Comparison of ENCODE assay signal across 8 mouse cellular contexts in the genomic region with DNA sequence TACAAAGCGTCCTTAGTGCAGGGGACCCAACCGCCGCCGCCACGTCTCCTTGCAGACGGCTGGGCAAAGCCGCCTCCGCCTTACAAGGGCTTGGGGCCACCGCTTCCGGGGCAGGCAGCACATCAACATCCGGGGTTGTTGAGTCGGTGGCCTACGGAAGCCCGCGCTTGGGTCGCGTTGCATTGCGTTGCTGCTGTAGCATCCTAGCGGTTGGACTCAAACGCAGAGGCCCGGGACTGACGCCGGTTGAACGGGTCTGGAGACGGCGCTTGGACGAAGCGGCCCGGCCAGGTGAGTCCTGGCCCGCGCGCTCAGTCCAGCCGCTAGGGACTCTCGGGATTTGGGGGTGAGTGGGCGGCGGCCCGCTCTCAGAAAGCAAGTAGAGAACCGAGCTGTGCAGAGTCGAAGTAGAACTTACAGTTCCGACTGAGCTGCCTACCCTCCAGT. TPM values are rescaled to one million over a fixed set of nuclear protein-coding genes. Genes with fewer than 3 reads are reported as not detected.
A peak's percentile ranks its signal among the peaks of the same experiment; 100 is the strongest.
DNase-seq lines count a peak whose midpoint lies in the region; ATAC-seq and TF ChIP-seq lines count a peak whose summit lies in the region.

Gene Erlec1, minus strand, starts transcription at position 57 of the 447 bp plus-strand sequence.

- ATAC-seq in embryonic facial prominence, embryonic 14.5 days (ENCODE audit: low read depth) = peak; percentile 99
- peak; percentile 98 for ATAC-seq in limb, embryonic 13.5 days (ENCODE audit: low FRiP score, low read depth)
- ATAC-seq in midbrain, embryonic 16.5 days = peak; percentile 99

- 0% methylated on average over 34 of the region's 40 CpGs for WGBS in embryonic facial prominence, embryonic 14.5 days
- WGBS in heart, adult 2 months = under 1% methylated on average over 40 of the region's 40 CpGs
- under 1% methylated on average over 40 of the region's 40 CpGs for WGBS in limb, embryonic 13.5 days
- WGBS in midbrain, embryonic 16.5 days = under 1% methylated on average over 40 of the region's 40 CpGs

- peak within 1 kb of the TSS; percentile 80 for H3K27ac ChIP-seq in embryonic facial prominence, embryonic 14.5 days (replicated peaks; ENCODE audit: low read depth, low read length)
- peak within 1 kb of the TSS; percentile 89 for H3K27ac ChIP-seq in heart, adult 2 months
- H3K27ac ChIP-seq in limb, embryonic 13.5 days = peak within 1 kb of the TSS; percentile 81
- peak within 1 kb of the TSS; percentile 79 for H3K27ac ChIP-seq in midbrain, embryonic 16.5 days (ENCODE audit: low read length)

- peak within 1 kb of the TSS; percentile 66 for H3K4me2 ChIP-seq in embryonic facial prominence, embryonic 14.5 days (ENCODE audit: low read depth, low read length)
- peak within 1 kb of the TSS; percentile 79 for H3K4me2 ChIP-seq in limb, embryonic 13.5 days (replicated peaks)
- peak within 1 kb of the TSS; percentile 89 for H3K4me2 ChIP-seq in midbrain, embryonic 16.5 days (ENCODE audit: low read length)

- H3K9ac ChIP-seq in embryonic facial prominence, embryonic 14.5 days (ENCODE audit: low read depth, low read length) = peak within 1 kb of the TSS; percentile 78
- H3K9ac ChIP-seq in heart, adult 2 months (ENCODE audit: low read depth, low read length) = peak within 1 kb of the TSS; percentile 97
- peak within 1 kb of the TSS; percentile 90 for H3K9ac ChIP-seq in limb, embryonic 13.5 days
- peak within 1 kb of the TSS; percentile 92 for H3K9ac ChIP-seq in midbrain, embryonic 16.5 days (ENCODE audit: low read depth, low read length)

- TF ChIP-seq POLR2A in heart, adult 2 months (IDR thresholded peaks at IDR 0.05; ENCODE audit: insufficient read depth, low read depth, low read length) = peak; percentile 72

- H3K79me2 ChIP-seq in heart, adult 2 months (replicated peaks; ENCODE audit: control insufficient read depth, insufficient read depth, low read length) = no peaks in the 10 kb centered on the region

- peaks cover 22% of the 10 kb centered on the region for H3K9me3 ChIP-seq in embryonic facial prominence, embryonic 14.5 days (ENCODE audit: control insufficient read depth, low read length)
- H3K9me3 ChIP-seq in limb, embryonic 13.5 days = peaks cover 12% of the 10 kb centered on the region
- peaks cover 3% of the 10 kb centered on the region; the same call in 1 of the 2 replicates for H3K9me3 ChIP-seq in midbrain, embryonic 16.5 days (replicated peaks; ENCODE audit: control insufficient read depth, low read length, poor library complexity, severe bottlenecking)

- intact Hi-C loops in heart, adult 2 months (cut with DNase I) = loop anchor here (2.0 to 10.0 kb wide), 3 partner anchors 32 to 920 kb away; partner anchors contain the start of genes Chac2 and Cpeb4

- H3K4me1 ChIP-seq in embryonic facial prominence, embryonic 14.5 days (ENCODE audit: control insufficient read depth, insufficient read depth, low read length) = 0 out of 2 replicates have a peak, but pooled peaks cover 6% of the 10 kb centered on the region
- peaks cover 2% of the 10 kb centered on the region; the same call in 1 of the 2 replicates for H3K4me1 ChIP-seq in heart, adult 2 months (ENCODE audit: control insufficient read depth, insufficient read depth, low read length)
- H3K4me1 ChIP-seq in limb, embryonic 13.5 days = peaks cover 15% of the 10 kb centered on the region
- H3K4me1 ChIP-seq in midbrain, embryonic 16.5 days (ENCODE audit: control insufficient read depth, insufficient read depth, low read length) = peaks cover 13% of the 10 kb centered on the region

- TF ChIP-seq CTCF in heart, adult 2 months (IDR thresholded peaks at IDR 0.05) = peak; percentile 41

- H3K27me3 ChIP-seq in embryonic facial prominence, embryonic 14.5 days (replicated peaks; ENCODE audit: control insufficient read depth, insufficient read depth, low read length) = no peaks in the 10 kb centered on the region
- H3K27me3 ChIP-seq in heart, adult 2 months (ENCODE audit: control insufficient read depth, insufficient read depth, low read length) = no peaks in the 10 kb centered on the region
- H3K27me3 ChIP-seq in limb, embryonic 13.5 days = no peaks in the 10 kb centered on the region
- H3K27me3 ChIP-seq in midbrain, embryonic 16.5 days (ENCODE audit: control insufficient read depth, insufficient read depth, low read depth, low read length) = no peaks in the 10 kb centered on the region

- DNase-seq in 3T3-L1 (ENCODE audit: low read depth, low spot score) = peak; percentile 86
- DNase-seq in adrenal gland, postnatal 4 days (ENCODE audit: low spot score in 2 of 2) = peak; percentile 62 to 72
- DNase-seq in embryonic facial prominence, embryonic 14.5 days (ENCODE audit: low spot score) = peak; percentile 97
- DNase-seq in heart, adult 2 months = peak; percentile 89 to 91
- peak; percentile 83 to 86 for DNase-seq in kidney, adult 8-10 months
- peak; percentile 76 to 88 for DNase-seq in spleen, postnatal 10 days (ENCODE audit: low spot score in 2 of 2)

- H3K4me3 ChIP-seq in embryonic facial prominence, embryonic 14.5 days (ENCODE audit: low read depth, low read length) = peak within 1 kb of the TSS; percentile 83
- peak within 1 kb of the TSS; percentile 90 for H3K4me3 ChIP-seq in heart, adult 2 months
- H3K4me3 ChIP-seq in limb, embryonic 13.5 days = peak within 1 kb of the TSS; percentile 83
- peak within 1 kb of the TSS; percentile 86 for H3K4me3 ChIP-seq in midbrain, embryonic 16.5 days (ENCODE audit: low read depth, low read length)

- H3K36me3 ChIP-seq in embryonic facial prominence, embryonic 14.5 days (ENCODE audit: control insufficient read depth, insufficient read depth, low read length) = peaks cover 38% of the 10 kb centered on the region
- peaks cover 9% of the 10 kb centered on the region for H3K36me3 ChIP-seq in heart, adult 2 months (ENCODE audit: control insufficient read depth, insufficient read depth, low read length)
- H3K36me3 ChIP-seq in limb, embryonic 13.5 days = peaks cover 32% of the 10 kb centered on the region
- H3K36me3 ChIP-seq in midbrain, embryonic 16.5 days (ENCODE audit: control insufficient read depth, insufficient read depth, low read length) = peaks cover 11% of the 10 kb centered on the region; the same call in 1 of the 2 replicates

- TF ChIP-seq EP300 in heart, adult 2 months (IDR thresholded peaks at IDR 0.05; ENCODE audit: insufficient read depth, low read depth, low read length) = no peak

RNA-seq across cellular contexts. Expression of gene Erlec1, which starts in this region (rescaled TPM):
- 10 to 100 TPM; 78.6 to 84.7 TPM for total RNA-seq in adrenal gland, postnatal 4 days (2021)
- polyA plus RNA-seq in embryonic facial prominence, embryonic 14.5 days (2014; fragmentation: Nextera tagmentation; extraction: Ambion mirVana) = 15.5 and 16.4 TPM in 2 replicates
- total RNA-seq in heart, adult 2 months (2021) = 10 to 100 TPM; 34.7 to 42.7 TPM
- 22.8 and 37.2 TPM in 2 replicates for polyA plus RNA-seq in heart, adult 2 months (2012; rRNA removed)
- polyA plus RNA-seq in limb, embryonic 13.5 days (2015; fragmentation: Nextera tagmentation; extraction: Ambion mirVana) = 12.7 and 13.9 TPM in 2 replicates
- 10.2 and 10.5 TPM in 2 replicates for polyA plus RNA-seq in midbrain, embryonic 16.5 days (2015; fragmentation: Nextera tagmentation; extraction: Ambion mirVana)

Comparison
In these comparisons a context has a peak if more than half of its experiments do, and no peak if none do; other contexts are left out.
1. Peak in every context shown above with its lines: DNase-seq, ATAC-seq, H3K4me3 ChIP-seq and H3K27ac ChIP-seq.